Mouse (Mus musculus) cerebellum, postnatal 25 days (tissue): ENCODE measurements around the gene Grin2c.

Experiments
- DNase-seq, 2 experiments: peaks; one replicate each; pipeline ENCODE4 v3.0.0; 2021; ENCODE audit warnings: mixed read lengths in 2 of 2

Grin2c gene

DNA sequence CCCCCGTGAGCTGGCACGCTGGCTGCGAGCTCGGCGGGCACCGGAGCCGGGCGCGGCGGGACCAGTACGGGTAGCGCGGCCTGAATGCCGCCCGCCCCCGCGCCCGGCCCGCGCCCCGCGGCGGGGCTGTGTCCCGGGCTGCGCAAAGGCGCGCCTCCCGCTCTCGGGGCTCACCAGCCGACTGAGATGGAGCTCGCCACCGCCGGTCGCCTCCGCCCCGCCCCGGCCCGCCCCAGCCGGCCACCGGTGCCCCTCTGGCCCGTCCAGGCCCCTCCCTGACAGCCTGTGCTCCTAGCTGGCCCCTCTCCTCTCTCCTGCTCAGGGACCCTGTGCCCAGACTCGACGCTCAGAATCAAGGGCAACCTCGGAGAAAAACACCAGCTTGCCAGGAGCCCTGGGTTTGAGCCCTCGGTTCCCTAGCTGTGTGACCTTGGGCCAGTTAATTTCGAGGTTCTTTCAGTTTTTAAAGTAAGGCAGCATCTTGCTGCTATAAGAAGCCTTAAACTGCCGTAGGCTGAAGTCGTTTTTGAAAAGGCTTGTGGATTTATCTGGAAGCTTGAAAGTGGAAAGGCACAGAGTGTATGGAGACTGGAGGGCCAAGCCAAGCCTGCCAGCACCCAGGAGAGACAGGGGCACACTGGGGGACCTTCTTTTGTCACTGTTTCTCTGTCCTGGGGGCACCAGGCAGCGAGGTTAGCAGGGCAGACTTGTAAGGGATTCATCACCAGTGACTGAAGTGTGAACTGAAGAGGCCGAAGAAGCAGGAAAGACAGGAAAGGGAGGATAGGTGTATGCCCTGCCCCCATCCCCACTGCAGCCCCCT is at the start of gene Grin2c:
Gene Grin2c (minus strand): TSS at position 183 of the 823 bp plus-strand sequence.
- peak; percentile 86 to 89 for DNase-seq

DNA sequence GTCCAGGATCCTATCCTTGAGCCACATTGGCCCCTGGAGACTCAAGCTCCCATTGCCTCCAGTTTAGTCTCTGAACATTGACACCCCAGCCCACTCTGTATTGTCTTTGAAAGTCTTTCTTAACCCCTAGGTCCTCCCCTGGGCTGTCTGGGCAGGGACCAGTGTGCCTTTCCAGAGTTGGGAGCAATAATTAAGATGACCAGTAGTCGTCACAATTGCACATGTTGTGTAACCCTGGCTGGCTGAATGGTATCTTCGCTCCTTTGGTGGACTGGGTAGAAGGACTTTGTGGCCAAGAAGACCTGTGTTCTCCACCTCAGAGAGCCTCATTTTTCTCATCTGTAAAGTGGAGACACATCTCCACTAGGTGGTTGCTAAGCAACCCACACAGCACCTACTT is 47.2 kb upstream of the Grin2c start:
- no peak for DNase-seq

DNA sequence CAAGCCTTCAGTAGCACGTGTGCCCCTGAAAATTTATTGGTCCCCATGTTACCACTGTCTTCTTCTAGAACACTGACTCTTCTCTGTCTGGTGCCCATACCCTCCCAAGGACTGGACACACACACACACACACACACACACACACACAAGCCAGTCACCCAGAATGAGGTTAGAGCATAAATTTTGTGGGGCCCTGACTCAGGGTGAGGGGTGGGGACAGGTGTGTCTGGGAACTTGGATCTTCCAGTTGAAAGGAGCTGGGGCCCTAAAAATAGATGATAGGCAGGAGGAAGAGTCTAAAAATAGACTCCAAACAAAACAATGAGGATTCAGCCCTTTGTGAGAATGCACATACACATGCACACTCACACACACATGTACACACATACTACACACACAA is 41.7 kb upstream of the Grin2c start:
- no peak for DNase-seq

DNA sequence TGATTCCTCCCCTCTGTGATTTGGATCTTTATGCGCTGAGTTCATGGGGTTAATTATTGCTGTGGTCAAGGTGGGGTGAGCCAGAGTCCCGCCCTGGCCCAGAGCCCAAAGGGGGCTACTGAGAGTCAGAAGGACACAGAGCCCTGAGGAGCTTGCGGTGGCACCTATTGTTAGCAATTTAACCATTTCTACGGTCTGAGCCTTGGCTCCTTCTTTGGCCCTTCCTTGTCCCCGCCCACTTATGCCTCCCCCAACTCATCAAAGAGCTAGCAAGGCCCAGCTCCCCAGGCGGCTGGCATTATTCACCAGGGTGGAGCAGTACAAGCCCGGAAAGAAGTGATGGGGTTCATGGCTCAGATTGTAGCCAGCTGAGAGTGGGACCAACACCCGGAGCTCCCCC is 39.8 kb upstream of the Grin2c start, which contains the start of gene Otop2:
Gene Otop2 (plus strand): TSS at position 301 of the 400 bp plus-strand sequence.
- DNase-seq, result no peak

DNA sequence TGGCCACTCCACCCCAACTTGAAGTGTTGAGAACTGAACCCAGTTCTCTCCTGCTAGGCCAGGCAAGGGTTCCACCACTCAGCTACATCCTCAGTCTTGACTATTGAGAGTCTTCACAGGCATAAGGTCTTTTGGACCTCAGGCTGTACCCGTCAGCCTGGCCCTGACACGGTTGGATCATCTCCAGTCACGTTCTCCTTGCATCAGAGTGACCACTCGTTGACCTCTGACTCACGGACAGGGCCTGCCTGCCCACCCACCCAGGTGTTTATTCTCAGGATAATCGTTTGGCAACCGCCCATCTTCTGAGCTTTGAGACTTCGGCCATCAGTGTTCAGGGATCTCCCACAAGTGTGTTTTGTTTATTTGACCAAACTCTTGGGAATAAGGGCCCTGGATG is 36.1 kb upstream of the Grin2c start:
- no peak for DNase-seq

DNA sequence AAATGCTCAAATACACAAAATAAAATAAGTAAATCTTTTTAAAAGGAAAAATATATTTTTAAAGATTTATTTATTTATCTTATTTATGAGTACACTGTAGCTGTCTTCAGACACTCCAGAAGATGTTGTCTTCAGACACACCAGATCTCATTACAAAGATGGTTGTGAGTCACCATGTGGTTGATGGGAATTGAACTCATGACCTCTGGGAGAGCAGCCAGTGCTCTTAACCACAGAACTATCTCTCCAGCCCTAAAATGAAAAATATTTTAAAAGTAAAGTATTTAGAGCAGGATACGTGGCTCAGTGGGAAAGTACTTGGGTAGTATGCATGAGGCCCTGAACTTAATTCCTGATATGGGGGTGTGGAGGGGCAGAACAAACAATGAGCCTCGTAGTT is 34.3 kb upstream of the Grin2c start:
- no peak for DNase-seq

DNA sequence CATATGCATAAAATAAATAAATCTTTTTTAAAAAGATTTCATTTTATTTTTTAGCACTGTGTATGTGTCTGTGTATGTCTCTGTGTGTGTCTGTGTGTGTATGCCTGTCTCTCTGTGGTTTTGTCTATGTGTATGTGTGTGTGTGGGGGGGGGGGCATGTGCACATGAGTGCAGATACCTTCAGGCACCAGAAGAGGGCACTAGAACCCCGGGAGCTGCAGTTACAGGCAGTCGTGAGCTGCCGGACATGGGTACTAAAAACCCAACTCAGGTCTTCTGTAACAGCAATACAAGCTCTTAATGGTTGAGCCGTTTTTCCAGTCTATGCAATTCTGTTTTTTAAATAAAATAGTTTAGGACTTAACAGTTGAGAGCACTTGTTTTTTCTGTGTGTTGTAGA is 33.7 kb upstream of the Grin2c start:
- DNase-seq, result no peak

DNA sequence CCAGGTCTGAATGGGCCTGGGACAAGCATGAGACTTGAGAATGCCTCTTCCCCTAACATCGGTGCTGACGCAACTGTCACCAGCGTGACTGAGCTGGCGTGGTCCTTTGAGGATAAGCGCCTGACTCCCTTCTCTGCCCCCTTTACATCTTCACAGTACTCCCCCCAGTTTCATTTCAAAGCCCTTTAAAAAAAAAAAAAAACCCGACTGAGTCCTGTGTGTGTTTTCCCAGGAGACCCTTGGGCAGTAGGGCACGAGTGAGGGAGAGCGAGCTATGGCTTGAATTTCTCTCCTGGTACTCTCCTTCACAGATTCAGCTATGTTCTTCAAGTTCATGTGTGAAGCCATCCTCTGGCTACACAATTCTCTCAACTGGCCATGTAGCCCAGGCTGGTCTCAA is 31.1 kb upstream of the Grin2c start:
- DNase-seq, result no peak

DNA sequence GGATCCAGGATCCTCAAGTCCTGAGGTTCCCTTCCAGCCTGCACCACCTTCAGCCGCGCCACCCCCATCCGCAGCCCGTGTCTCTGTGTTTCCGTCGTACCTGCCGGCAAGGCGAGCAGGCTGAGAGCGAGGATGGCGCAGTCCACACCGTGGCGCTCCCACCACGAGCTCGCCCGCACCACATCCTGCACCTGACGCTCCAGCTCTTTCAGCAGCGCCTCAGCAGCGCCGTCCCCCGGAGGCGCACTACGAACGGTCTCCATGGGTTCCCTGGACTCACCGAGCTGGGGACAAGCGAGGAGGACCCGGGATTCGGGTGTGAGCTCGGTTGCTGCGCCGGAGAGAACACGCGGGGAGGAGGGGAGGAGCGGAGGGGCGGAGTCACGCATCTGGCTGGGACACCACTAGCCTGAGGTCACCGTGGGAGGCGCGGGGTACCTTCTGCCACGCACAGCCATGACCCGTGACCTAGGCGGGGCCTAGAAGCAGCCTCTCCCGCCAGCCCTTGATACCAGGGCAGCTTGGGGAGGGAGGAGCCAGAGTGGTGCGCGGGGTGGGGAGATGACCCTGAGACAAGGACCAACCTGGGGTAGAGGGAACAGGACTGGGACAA is 30.3 kb upstream of the Grin2c start, which contains the start of gene Fads6:
Gene Fads6 (minus strand): TSS at position 450 of the 613 bp plus-strand sequence.
- DNase-seq, result peak; percentile 87 to 90

DNA sequence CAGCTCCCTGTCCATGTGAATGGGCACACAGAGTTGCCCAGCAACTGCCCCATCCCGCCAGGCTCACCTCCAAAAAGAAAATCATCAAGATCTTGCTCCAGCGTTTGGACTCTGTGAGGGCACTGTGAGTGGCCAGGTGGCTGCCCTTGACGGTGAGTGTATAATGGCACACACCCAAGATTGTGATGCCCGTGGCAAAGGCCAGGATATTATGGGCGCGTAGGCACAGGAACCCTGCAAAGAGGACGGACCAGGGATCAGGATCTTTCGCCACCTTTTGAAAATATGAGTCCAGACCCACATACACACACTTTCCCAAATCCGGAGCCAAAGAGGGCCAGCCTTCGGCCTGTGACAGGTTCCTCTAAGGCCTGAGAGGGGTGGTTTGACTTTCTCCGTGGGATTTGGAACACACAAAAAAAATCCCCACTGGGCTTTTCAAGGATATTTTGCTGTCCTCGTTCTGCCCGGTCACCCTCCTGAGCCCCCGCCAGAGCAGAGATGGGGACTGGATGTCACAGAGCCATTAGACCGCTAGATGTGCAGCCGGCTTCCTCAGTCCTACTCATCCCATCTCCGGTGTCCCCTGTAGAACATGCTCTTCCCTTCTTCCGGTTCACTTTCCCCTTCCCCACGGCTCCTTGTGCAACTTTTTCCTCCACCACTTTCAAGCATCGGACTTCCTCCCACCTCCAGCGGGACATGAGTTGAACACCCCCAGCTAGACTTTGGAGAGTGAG is 29.6 kb upstream of the Grin2c start:
- peak; percentile 74 to 78 for DNase-seq

DNA sequence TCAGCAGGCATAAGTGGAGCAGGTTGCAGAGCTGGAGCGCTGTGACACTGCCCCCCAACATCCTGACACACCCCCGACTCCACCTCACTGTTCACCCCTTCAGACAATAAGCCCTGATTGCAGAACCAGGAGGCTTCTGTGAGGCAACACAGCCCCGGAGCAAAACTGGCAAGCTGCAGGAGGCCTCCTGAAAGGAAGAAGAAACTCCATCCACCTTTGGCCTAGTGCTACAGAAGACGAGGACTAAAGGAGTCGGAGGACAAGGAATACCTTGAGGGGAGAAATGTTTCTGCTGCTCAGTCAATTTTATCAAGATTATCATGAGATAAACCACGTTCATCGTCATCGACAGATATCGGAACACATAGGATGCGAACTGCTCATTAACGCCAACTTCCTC is 28.9 kb upstream of the Grin2c start:
- no peak for DNase-seq

DNA sequence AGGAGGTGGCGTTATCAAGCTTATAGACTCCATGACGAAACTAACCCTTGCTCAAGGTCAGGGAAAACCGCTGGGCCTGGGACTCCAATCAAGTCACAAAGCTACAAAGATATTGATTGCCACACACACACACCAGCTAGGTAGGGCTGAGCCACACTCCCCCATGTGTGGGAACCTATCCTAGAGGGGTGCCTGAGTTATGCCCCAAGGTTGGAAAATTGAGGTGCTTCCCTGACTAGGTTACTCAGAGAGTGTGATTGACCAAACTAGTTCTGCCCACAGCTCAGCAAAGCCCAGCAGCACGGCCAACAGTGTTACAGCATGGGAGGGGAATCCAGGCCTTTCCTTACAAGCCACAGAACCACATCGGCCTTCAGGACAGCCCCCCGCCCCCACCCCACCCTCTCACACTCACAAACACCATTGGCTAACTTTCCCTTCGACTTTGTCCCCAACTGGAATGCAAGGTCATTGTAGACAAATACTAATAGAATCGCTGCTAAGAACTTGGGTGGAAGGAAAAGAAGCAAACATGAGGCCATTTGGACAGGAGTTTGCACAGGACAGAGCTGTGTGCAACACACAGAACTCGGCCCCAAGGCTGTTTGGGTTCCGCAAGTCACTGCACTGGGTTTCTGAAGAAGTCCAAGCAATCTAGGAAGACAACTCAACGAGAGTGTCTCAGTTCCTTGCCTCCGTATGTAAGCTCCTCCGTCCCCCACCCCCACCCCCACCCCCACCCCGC is 25.8 kb upstream of the Grin2c start:
- DNase-seq, result no peak

DNA sequence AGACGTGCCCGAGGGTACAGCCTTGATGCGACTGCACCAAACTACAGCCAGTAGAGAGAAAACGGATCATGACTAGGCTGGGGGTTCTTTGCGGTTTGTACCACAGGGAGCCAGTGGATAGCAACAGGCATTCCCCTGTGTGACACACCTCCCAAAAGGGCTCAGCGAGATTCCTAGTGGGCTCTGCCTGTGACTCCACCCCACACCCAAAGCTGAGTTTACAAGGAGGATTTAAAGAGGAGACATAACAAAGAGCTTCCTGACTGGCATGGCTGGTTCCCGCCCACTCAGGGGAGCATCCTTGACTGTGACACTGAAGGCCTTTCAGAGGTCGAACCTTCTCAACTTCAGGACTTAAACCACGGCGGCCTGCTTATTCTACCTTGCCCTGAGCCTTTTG is 24.5 kb upstream of the Grin2c start:
- DNase-seq, result peak in 1 of 2 experiments; percentile 12

DNA sequence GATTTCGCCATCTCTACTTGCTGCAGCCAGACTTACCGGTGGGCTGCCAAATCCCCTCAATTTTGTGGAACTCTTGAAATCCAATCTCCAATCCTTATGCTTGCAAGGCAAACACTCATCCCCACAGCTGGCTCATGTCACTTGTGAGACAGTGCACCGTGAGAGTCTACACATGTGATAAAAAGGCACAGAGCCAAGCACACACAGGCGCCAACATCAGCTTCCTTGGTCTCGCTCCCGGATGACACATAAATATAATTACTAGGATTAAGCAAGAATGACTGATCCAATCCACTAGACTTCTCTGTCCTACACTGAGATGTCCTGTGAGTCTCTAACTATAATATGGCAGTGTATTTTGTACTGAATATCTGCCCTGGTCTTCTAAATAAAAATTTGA is 23.9 kb upstream of the Grin2c start:
- DNase-seq, result no peak

DNA sequence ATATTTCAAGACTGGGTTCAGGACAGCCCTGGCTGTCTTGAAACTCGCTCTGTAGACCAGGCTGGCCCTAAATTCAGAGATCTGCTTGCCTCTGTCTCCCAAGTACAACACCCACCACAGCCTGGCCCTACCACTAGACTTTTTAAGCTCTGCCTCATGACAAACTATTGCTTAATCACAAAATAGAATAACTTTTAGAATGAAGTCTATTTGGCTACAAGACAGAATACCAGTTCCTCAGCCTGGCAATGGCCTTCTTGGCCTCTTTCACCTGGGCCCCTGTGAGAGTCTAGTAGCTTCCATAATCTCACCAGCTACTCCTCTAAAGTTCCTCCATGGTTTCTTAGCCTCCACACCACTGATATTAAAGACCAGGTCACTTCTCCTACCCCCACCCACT is 23.3 kb upstream of the Grin2c start:
- DNase-seq, result no peak

DNA sequence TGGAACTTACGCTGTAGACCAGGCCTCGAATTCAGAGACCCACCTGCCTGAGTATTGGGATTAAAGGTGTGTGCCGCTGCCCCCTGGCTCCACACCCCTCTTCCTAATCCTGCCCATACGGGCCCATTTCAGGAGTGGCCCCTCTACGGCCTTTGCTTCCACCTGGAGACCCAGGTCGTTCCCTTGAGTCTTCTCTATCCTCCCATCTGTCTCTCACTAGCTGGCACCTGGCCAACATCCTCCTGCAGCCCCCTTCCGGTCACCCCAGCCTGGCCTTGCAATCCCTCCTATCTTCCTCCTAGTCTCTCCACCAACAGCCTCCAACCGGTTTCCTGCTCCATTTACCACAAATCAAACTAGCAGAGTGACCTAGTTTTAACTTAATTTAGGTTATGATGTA is 22.8 kb upstream of the Grin2c start:
- DNase-seq, result peak in 1 of 2 experiments; percentile 15

DNA sequence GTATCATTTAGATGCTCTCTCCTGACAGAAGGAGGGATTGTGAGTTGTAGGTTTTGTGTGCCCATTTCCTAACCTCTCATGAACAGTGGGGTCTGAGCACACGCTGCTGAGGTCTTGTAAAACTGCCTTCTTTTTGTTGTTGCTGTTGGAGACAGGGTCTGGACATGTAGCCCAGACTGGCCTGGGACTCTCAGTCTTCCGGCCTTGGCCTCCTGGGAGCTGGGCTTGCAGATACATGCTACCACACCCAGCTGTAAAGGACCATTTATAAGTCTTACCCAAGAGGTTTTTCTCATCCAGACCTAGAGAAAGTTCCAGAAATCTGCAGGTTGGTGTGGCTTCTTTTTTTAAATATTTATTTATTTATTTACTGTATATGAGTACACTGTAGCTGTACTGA is 21.3 kb upstream of the Grin2c start:
- DNase-seq, result no peak

DNA sequence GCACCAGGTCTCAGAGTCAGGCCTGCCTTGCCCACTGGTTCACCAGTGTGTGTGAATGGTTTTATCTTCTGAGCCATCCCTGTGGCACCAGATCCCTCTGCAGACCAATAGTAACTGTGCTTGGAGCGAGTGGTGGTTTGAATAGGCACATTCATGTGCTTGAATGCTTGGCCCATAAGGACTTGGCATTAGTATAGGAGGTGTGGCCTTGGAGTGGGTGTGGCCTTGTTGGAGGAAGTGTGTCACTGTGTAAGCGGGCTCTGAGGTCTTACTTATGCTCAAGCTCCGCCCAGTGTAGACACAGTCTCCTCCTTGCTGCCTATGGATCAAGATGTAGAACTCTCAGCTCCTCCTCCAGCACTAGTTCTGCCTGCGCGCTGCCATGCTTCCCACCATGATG is 20.3 kb upstream of the Grin2c start:
- DNase-seq, result peak in 1 of 2 experiments; percentile 11

DNA sequence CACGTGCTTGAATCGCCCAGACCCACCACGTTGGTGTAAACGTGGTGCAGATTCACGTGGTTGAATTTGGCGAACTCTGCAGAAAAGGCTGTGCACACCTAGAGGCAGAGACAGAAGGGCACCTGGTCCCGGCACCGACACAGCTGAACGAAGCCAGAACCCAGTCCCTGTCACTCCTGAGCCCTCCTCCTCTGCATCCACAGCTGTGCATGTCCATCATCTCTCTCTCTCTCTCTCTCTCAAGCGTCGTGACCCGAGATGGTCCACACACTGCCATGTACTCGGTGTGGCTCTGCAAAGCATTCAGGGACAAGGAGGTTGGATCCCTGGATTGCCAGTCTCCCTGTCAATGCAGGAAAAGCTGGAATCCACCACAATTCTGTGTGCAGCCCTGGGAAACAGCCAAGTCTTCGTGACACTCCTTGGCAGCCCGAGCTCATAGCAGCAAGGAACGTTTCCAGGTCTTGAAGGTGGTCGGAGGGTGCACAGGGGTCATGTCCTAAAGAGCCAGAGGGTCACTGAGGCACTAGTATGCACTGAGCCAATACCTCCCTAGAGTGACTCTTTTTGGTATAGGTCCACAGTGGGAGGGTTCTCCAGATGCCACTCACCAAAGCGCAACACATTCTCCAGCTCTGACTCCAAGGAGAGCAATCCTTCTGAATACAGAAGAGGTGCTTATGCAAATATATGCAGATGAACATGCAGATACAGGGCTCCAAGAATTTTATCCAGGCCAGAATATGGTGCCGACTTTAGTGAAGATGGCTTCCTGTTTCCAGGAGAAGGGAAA is 19.4 kb upstream of the Grin2c start:
- DNase-seq, result no peak

DNA sequence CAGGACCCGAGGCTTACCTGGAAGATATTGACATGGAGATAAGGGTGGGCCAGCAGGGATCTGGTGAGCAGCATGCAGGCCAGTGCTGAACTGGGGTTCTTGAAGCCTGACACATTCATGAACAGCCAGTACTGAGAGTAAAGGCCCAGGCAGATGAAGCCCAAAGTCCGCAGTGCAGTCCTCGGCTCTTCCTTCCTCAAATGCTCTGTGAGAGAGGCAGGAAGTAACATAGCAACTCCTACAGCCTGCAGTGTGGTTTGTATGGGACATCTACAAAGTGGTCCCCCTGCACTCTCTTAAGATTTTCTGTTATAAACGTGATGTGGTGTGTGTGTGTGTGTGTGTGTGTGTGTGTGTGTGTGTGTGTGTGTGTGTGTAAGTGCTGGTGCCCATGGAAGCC is 18.2 kb upstream of the Grin2c start:
- no peak for DNase-seq

DNA sequence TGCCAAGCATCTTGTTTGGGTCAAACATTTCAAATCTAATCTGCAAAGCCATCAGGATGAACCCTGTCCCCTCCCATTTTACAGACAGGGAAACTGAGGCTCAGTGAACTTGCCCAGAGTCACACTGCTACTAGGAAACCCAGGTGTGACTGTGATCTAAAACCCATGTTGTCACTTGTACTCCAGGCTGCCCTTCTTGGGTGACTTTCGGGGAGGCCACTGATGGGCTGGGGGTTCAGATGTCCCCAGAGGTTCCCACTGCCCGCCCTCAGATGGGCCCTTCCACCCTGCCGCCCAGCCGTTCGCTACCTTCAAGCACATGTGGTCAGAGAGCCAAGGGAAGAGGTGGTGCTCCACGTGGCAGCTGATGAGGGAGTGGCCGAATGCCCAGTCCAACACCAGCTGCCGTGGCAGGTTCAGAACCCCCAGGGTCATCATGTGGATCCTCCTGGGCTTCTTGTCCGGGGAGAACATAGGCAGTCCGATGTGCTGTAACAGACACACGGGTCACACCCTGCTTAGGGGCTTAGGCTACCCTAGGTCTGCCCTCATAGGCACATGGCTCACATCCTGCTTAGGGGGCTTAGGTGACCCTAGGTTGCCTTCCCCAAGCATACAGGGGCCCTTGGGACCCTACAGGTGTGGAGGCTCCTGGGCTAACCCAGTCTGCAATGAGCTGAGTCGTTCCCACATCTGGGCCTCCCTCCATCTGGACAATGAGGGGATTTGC is 17.0 kb upstream of the Grin2c start:
- no peak for DNase-seq

DNA sequence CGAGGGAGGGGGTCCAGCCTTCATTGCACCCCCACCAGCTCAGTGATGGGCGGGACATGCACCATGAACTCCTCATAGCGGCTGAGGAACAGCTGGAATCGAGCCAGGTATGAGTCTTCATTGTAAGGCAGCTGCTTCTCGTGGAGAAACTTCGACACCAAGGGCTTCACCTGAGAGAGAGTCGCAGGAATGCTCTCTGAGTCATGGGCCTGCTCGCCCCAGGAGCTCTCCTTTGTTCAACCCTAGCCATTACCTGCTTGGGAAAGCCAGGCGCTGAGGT is 16.4 kb upstream of the Grin2c start:
- DNase-seq, result no peak
